Mouse (Mus musculus) T-helper 2 cell (primary cell): ENCODE measurements at regions not wholly inside any gene's neighbourhood (a gene's known extent, or its start where the extent isn't known, plus 50 kb on each side); places are given as distances from the start of the nearest gene placed in this dataset.

ENCODE experiments used
- in situ Hi-C: fragments of 300-600 bp; cut with MboI, MseI; formaldehyde crosslinking; loops from one replicate; pipeline ENCODE4 v1.15.1; 2025; ENCODE audit warnings: high pct_unique_total_duplicates

DNA sequence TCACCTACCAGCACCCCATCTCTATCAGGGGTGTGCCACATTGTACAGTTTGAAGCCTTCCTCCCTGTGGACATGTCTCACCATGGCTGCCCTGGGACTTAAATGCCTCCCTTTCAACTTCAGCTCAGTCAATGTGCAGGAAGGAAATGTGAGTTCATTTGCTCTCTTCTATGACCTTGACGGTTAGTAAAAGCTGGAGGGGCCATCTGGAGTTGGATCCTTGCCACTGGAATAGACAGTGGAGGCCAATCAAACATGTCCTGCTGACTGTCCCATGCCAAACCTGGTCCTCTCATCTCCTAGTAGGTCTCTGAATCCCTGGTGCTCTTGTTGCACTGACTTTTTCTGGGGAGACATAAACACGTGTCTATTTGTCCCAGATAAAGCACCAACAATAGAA is 220.2 kb downstream of the Abcc12 start:
- in situ Hi-C loops: no loop called here

DNA sequence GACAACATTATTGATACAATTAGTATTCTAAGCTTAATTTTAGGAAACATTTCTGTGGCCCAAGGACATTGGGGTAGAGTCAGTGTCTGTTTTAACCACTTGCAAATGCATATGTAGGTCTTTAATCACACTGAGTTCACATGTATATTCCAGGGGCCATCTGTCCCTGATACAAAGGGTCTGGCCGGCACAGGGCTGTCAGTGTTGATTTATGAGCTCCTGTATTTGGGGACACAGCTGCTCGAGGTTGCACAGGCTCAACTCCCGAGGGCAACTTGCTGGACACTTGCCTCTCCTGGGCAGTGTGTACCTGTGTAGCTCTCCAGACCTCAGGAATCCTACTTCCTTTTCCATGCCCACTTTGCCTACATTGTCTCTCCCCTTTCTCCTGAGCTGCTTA is 221.0 kb downstream of the Abcc12 start:
- in situ Hi-C loops: no loop called here

DNA sequence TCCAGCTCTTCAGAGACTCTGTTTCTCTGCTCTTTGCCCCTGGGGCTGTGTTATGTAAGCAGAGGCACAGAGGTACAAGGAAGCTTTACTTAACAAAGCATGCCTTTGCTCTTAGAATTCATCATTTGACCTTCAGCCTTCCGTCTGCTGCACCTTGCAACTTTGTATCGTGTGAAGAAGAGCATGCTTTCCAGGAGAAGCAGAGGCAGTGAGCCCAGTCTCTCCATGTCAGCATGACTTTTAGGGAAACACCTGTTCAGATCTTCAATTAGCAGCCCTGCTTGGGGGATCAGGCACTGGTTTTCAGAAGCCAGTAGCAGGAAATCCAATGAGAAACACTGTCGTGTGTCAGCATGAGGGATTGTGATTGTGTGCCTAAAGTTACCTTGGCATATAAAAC is 226.7 kb downstream of the Abcc12 start:
- in situ Hi-C loops: no loop called here

DNA sequence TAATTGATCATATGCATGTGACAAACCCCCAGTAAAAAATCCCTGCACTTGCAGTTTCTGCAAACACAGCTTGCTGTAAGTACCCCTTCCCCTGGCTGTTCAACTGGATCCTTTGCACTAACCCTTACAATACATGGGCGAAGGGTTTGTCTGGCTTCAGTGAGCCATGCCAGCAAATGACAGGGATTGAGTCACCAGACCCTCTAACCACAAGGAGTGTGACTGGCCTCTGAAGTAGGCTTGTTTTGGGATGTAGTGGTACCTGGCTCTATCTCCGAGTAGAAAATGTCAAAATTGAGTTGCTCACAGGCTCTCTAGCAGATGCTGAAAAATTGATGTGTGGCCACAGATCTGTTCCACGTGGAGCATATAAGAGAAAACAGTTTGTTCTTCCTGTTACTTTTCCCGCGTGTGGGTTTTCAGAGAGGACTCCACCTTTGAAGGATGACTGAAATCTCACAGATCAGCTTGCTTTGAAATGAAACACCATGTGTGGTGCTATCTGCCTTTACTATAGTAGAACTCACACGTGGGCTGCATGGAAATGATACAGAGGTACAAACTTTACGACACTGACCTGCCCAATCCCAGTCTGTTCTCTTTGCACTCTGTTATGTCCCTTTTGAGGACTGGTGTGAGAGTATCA is 228.8 kb downstream of the Abcc12 start:
- in situ Hi-C loops: no loop called here

DNA sequence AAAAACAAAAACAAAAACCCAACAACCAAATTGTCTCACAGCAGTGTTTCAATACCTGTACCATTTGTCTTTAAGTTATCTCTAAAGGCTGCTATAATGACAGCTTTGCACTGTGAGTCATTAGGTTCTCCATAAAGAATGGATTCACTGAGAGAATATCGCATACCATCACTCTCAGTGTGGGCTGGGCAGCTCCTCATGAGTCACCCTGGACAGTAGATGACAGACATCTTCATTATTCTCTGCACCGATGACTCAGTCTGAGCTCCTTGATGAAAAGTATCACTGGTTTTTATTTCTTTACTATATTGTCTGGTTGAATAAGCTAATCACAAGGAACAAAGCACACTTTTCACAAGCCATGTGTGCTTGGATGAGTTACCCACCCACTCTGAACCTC is 230.4 kb downstream of the Abcc12 start:
- in situ Hi-C loops: no loop called here

DNA sequence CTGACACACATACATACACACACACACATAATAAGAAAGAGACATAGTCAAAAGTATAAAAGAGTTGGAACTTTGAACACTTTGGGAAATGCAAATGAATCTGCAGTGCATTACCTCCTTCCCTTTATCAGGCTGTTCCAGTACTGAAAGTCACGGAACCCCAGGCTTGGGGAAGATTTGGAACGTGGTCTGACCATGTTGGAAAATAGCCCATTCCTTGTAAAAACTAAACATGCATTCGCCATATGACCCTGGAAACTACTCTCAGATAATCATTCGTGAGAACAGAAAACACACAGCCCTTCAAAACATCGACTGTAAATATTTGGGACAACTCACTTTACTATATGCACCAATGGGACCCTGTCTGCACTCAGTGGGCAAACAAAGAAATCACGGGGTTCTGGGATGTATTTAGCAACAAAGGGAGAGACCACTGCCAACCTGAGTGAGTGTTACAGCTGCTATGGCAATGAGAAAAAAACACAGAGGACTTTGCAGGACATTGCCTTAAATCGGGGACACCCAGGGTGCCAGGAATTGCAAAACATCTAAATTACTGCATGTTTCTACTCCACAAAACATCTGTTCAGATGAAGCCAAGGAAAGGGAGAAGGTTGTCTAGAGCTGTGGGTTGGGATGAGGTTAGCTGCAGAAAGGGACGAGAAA is 238.3 kb downstream of the Abcc12 start:
- in situ Hi-C loops: no loop called here

DNA sequence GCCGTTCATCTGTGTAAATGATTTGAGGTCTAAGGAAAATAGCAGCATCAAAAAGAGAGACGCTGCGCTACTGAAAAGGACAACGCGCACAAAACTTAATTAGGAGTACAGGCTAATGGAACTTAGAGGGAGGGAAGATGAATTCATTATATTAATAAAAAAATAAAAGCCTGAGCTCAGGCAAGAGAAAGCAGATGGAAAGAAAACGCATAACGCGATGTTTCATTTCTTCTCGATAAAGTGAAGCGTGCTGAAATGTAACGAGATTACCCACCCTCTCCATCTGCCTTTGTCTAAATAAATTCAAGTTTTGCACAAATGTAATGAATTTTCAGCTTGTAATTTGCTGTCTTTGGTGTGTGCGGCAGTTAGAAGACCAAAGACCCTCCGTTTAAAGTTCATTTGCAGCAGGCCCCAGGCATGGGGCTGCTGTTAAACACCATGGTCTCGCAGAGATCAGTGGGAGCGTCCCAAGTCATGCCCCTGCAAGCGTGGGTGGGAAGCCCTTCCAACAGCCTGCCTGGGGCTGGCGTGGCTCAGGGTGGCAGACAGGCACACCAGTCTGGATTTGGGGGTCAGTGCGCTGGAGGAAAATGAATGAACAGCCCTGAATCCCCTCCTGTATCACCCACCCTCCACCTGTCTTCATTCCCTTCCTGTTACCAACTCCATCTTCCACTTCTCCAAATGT is 241.8 kb downstream of the Abcc12 start:
- in situ Hi-C loops: no loop called here

DNA sequence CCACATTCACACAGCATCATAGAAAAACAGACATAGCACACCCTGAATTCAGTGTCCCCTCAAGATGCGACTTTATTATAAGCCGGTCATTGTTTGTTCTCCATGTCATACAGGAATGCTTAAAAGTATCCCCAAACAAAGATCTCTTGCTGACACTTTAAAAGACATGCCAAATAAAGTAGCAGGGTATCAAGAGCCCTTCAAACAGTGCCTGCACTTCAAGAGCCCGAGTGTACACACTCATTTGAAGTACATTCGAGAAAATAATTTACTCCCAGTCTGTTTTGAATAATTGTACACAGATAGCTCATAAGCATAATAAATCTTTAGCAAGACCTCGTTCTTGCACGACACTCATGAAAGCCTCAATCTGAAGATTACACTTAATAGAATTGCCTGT is 249.1 kb downstream of the Abcc12 start:
- in situ Hi-C loops: no loop called here

DNA sequence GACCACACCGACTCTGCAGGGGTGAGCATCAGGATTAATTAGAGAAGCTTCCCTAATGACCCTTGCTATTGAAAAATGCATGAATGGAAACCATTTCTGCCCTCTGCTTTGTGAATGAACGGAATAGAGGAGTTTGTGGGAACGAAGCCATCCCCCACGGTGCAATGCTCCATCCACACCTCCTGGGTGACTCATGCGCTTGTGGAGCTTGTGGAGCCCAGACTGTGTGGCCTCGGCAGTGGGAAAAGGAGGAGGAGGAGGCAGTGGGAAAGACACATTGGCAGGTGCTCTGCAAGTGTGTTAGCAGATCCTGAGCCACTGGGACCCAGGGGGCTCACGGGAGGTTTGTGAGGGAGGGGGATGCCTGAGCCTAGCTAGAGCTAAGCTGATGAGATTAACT is 251.9 kb downstream of the Abcc12 start:
- in situ Hi-C loops: no loop called here

DNA sequence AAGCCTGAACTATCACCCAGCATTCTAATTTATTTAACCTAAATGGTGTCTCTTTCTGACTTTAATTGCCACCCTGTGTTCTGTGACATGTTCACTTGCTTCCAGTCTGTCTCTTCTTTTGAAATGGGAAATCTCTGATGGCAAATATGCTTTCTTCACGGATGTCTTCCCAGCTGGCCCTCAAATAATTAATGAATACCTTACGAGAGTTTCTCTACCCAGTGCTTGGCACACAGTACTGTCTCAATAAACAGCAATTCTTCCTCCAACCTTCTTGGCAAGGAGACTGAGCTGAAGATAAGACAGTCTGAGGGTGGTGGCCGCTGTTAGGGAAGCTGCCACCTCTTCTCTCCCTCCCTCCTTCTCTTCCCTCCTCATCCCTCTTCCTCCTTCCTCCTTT is 252.5 kb downstream of the Abcc12 start:
- in situ Hi-C loops: no loop called here

DNA sequence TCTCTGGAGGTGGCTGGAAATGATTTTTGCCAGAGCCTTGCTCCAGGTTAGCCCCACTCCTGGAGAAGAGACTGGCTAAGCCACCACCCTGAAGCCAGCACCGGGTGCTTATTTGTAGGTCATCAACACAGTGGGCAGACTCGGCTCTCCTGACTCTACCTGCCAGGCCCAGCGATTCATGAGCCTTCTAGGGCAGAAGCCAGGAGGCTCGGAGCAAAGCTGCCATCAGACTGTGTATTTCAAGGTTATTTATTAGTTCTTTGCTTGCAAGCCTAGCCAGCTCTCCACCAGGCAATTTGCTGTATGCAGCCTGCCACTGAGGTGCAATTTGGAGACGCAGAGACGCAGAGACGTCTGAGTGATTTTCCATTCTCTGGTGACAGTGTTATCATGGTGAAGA is 255.4 kb downstream of the Abcc12 start:
- in situ Hi-C loops: no loop called here

DNA sequence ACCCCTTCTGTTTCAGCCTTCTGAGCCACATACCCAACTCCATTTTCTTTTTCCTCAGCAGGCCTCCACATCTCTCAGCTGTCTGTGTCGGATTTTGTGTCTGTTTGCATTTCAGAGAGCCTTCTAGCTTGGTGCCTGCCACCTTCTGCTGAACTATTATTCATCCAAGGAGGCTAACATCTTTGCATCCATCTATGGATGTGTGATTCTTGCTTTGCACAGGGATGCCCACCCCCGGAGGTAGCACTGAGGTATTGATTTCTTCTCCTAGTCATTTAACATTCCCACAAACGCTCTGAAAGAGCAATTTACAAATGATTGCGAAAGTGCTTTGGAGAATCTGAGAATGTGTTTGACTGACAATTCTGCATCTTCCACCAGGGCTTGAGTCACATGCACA is 255.9 kb downstream of the Abcc12 start:
- in situ Hi-C loops: no loop called here

DNA sequence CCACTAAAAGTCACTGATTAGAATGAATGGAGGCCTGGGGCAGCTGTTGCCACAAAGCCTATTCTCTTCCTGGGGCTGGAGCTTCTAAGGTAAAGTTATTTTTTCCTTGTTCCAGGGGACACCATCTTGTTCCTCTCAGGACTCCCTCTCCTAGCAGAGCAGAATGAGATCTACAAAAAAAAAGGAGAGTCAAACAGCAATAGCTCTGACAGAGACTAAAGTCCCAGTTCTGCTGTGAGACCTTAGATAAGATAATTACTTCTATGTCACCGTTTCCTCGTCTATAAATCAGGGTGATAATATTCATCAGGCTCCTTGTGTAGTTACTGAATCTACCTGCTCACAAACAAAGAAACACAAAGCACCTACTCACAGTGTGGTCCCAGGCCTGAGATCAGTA is 256.7 kb downstream of the Abcc12 start:
- in situ Hi-C loops: no loop called here

DNA sequence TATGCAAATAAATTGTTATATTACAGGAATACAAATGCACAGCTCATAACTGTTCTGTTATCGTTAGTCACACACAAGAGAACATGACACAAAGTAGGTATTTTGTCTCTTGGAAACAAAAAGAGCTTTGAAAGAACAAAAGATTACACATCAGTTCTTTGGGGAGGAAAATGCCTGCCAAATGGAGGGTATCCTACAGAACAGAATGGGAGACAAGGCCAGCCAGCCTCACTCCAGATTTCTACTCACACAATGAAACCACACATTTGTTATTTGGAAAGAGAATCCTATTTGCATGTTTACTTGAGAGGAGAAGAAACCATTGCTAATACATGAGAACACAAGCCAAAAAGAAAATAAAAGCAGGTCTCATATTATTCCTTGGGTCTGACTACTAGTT is 258.0 kb downstream of the Abcc12 start:
- in situ Hi-C loops: no loop called here

DNA sequence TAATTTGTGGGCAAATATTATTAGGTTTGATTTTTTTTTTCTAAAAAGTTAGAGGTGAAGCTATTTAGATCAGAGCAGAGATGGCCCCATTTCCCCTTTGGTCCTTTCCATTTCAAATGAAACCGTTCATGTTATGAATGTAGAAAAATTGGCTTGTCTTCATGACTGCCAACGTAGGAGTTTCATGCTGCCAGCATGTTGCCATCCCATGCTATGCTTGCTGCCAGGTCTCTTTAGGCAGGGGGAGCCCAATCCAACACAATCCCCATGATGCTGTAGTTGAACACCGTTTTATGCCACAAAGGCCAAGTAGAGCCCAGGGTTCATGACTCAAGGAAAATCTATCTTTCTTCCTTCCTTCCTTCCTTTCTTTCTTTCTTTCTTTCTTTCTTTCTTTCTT is 259.5 kb downstream of the Abcc12 start:
- in situ Hi-C loops: no loop called here

DNA sequence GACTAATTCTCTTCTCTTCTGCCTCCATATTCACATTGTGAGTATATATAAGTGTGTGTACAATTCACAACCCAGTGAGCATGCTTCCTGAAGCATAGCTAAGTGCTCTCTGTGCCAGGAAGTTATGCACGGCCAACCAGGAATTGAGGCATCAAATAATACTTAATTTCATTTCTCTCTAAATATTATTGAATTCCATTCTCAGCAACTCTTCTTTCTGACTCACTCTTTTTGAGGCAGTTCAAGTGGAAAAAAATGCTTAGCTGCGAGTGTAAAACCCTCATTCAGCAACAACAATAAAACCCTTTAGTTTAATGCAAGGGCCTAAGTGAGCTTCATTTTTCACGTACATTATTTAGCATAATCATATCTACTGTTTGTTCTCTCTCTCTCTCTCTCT is 262.0 kb downstream of the Abcc12 start:
- in situ Hi-C loops: no loop called here

DNA sequence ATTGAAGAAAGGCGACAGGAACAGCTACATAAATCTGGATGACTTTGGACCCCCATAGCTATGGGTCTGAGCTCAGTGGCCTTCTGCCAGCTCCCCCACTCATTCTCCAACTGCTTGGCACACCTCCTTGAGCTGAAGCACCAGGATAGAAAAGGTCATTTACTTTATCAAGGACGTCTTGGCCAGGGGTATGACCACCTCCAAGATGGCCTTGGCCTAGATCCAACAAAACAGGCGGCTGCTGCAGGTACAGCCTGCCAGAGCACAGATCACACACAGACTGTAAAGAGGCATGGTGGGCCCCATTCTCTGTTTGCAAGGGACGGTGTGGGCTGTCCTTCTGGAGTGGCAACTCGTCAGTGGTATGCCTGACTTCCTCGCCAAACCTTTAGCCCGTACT is 264.2 kb downstream of the Abcc12 start:
- in situ Hi-C loops: no loop called here

DNA sequence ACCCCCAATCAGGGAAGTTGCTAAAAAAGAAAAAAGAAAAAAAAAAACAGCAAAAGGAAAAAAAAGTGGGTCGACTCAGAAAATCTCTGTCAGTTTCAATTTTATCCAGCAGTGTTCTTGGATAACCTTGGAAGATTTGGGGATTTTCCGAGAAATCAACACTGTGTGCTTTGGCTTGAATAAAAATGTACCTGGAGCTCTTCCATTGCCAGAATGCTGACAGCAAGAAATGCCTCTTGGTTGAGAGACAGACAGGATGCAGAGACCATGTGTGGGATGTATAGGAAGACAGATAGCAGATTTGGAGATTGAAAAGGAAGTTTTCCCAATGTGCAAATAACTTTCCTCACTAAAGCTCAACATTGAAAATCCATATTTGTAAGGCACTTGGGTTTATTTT is 271.0 kb downstream of the Abcc12 start:
- in situ Hi-C loops: no loop called here

DNA sequence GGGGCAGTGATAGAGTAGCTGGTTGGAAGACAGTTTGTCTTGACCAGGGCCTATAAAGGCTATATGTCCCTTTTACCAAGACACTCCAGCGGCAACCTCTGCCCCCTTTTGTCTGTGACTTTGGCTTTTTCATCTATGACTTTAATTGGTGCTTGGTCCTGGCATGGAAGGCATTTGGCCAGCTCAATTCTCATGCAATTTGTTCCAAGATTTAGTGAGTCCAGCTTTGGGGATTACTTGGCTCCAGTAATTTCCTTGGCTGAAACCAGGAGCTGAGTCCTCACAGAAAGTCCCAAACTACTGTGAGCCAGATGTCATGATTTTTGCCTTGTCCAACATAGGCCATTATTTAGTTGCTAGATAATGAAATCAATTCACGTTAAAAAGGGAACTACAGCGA is 273.1 kb downstream of the Abcc12 start:
- in situ Hi-C loops: no loop called here

DNA sequence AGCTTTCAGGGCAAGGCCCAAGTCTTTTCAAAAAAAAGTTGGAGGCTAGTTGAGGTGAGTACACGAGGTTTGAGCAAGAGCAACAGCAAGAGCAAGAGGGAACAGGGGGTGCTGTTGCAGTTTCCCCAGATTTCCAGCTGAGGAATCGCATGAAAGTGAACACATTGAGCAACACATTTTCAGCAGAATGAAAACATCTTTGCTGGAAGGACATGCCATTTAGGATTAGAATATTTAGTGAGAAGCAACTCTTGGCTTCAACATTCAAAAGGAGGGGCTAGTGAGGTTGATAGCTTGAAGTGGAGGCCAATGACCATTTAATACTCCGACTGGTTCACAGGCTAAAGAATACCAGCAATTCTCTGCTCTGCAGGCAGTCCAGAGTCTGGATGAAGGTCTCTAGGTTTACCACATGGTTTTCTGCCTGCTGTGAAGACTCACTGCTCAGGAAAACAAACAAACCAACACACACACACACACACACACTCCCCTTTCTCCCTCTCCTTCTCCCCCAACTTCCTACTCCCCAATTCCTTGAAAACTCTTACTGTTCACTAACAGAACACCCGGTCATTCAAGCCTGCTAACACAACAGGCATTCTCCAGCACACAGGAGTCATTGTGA is 278.5 kb downstream of the Abcc12 start:
- in situ Hi-C loops: no loop called here

DNA sequence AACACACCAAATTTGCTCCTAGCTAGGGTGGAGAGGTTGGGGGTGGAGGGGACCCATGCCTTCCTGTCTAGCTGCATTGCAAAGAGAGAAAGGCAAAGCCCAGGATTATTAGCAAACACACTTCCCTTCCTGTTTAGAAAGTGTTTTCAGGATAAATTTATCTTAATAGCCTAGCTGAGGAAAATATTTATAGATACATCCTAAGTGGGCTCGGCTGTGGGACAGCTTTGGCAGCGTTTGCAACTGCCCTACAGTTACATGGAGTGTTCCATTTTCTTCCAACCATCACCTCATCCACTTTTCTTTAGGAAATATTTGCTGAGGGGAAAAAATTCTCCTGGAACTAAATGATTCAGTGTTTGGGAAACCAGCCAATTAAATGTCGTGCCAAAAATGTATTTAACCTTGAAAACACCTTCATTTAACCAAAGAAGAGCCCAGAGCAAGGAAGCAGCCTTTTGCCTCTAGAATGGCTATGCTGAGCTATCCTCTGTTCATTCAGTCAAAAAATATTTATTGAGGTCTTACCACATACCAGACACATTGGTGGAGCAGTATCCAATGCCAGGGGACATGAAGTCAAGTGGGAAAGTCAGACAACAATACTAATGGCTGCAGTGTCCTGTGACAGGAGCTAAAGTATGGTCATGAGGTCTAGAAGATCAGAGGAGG is 291.6 kb downstream of the Abcc12 start:
- in situ Hi-C loops: no loop called here

DNA sequence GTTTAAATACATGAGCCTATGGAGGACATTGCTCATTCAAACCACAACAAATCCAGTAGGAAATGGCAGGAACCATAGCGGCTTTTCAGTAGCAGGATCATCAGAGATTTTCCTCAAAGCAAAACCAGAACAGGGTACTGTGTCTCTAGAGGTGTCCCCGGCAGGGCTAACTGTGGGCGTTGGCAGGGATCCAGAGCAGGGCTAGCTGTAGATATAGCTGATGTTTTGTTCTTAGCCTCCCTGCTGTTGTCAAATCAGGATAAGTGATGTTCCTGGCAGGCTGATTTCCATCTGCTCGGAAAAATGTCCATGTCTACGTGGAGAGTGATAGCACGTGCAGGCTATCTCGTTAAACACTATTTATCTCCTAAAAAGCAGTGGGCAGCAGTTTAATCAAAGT is 297.6 kb downstream of the Abcc12 start:
- in situ Hi-C loops: no loop called here
